Mouse (Mus musculus) ES-E14 (cell line): Measurements from ENCODE around the gene Arl13a. TPM values are rescaled to one million over a fixed set of nuclear protein-coding genes. Genes with fewer than 3 reads are reported as not detected.
"Not testable (repeated sequence)": the region's sequence is repeated elsewhere in the genome, so short reads cannot be mapped to it uniquely, and the experiment has no call there.

ENCODE experiments used
- DNase-seq: peaks from one replicate; pipeline ENCODE4 v3.0.0-alpha.2; 2013; ENCODE audit warnings: low read depth, low spot score
- H3K27ac ChIP-seq: 2 replicates; pipeline ENCODE4 v1.5.1; 2012; ENCODE audit warnings: low read depth, mild to moderate bottlenecking, low read length, moderate library complexity, mixed read lengths; ENCODE audit not compliant: poor library complexity, insufficient read depth, severe bottlenecking
- H3K36me3 ChIP-seq: 2 replicates; pipeline ENCODE4 v1.6.1; 2012; ENCODE audit warnings: mild to moderate bottlenecking, low read length, moderate library complexity, mixed read lengths; ENCODE audit not compliant: control insufficient read depth, poor library complexity, insufficient read depth, severe bottlenecking
- H3K4me1 ChIP-seq, 2 experiments: fragments of 150-350 bp in 1 of 2; sonication (generic) in 1 of 2; 2 replicates each; pipeline ENCODE4 v1.6.1; 2012; ENCODE audit warnings: low read length in 2 of 2, mild to moderate bottlenecking in 1 of 2, mixed read lengths in 1 of 2; ENCODE audit not compliant: control insufficient read depth in 2 of 2, insufficient read depth in 2 of 2, poor library complexity in 1 of 2
- H3K4me3 ChIP-seq, 2 experiments: fragments of 150-350 bp in 1 of 2; sonication (generic) in 1 of 2; 2 replicates each; pipeline ENCODE4 v1.5.1; 2012; ENCODE audit warnings: low read length in 2 of 2, low read depth in 1 of 2, mild to moderate bottlenecking in 1 of 2, mixed read lengths in 1 of 2; ENCODE audit not compliant: insufficient read depth in 1 of 2, poor library complexity in 1 of 2, severe bottlenecking in 1 of 2
- H3K9ac ChIP-seq: 2 replicates; pipeline ENCODE4 v1.6.1; 2012; ENCODE audit warnings: low read depth, mild to moderate bottlenecking, low read length, mixed read lengths; ENCODE audit not compliant: poor library complexity, insufficient read depth, severe bottlenecking
- H3K9me3 ChIP-seq: fragments of 150-350 bp; sonication (generic); 2 replicates; pipeline ENCODE4 v1.6.1; 2012; ENCODE audit warnings: low read depth, mild to moderate bottlenecking, low read length; ENCODE audit not compliant: control insufficient read depth, insufficient read depth
- CHD2 ChIP-seq: IDR thresholded peaks from 2 replicates; pipeline ENCODE4 v1.6.1; 2014; ENCODE audit warnings: mild to moderate bottlenecking, low read depth, low read length, inconsistent platforms
- HCFC1 ChIP-seq: IDR thresholded peaks from 2 replicates; pipeline ENCODE4 v1.6.1; 2012; ENCODE audit warnings: low read length, inconsistent platforms, borderline replicate concordance; ENCODE audit not compliant: insufficient read depth
- MAFK ChIP-seq: IDR thresholded peaks from 2 replicates; pipeline ENCODE4 v1.6.1; 2014; ENCODE audit warnings: mild to moderate bottlenecking, low read depth, low read length, inconsistent platforms; ENCODE audit not compliant: insufficient read depth
- ZC3H11A ChIP-seq: IDR thresholded peaks from 2 replicates; pipeline ENCODE4 v1.6.1; 2012; ENCODE audit warnings: low read depth, mild to moderate bottlenecking, inconsistent platforms, low read length, borderline replicate concordance
- ZNF384 ChIP-seq: IDR thresholded peaks from 2 replicates; pipeline ENCODE4 v1.6.1; 2012; ENCODE audit warnings: low read depth, low read length, inconsistent platforms
- in situ Hi-C, 2 experiments: fragments of 600-800 bp; cut with MboI; formaldehyde crosslinking; loops; one replicate each; pipeline ENCODE4 v1.15.1; 2025; ENCODE audit warnings: low sequenced_read_pairs in 2 of 2, inconsistent platforms in 1 of 2; ENCODE audit not compliant: unreplicated experiment in 2 of 2
- total RNA-seq: library from RNA; depleted of rRNA; stranded (reverse); fragments of 300-350 nt; gene quantifications from 2 replicates; pipeline ENCODE4 v1.2.3, GENCODE M21; 2012; rRNA removed

Gene Arl13a
- not detected in 2 replicates for total RNA-seq

DNA sequence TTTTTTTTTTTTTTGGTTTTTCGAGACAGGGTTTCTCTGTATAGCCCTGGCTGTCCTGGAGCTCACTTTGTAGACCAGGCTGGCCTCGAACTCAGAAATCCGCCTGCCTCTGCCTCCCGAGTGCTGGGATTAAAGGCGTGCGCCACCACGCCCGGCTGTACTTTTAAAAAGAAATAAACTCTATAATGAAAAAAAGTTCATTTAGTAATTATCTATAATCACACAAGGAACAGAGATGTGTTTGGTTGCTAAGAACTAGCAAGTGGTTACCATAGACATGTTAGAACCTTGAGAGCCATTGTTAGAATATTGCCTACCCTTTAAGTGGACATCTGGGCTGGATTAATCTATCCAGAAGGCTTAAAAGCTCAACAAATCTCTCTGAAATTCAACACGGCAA is at the start of gene Arl13a:
Arl13a (plus strand) TSS at position 301 of the 400 bp plus-strand sequence.
- H3K4me1 ChIP-seq, DNase-seq, H3K4me3 ChIP-seq, H3K9ac ChIP-seq, H3K27ac ChIP-seq, H3K9me3 ChIP-seq, in situ Hi-C loops, H3K36me3 ChIP-seq: not testable (repeated sequence)

DNA sequence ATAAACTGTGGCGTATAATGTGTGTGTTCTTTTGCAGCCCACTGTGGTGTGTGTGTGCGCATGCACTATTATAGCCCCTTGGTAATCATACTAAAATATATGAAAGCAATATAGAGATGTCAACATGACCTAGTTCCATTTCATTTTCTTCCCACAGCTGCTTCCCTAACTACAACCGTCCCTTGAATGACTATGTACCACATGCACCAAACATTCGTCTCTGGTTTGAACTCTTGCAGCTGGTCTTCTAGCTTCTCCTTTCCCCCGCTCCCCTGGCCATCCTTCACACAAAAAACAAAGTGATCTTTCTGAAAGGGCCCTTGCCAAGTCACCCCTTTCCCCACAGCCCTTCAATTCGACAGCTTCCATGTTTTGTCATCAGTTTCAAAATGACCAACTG is 47.3 kb upstream of the Arl13a start:
- in situ Hi-C loops = no loop called here
- no peak overlapping the region for H3K4me3 ChIP-seq
- TF ChIP-seq CHD2 (no peak), HCFC1 (no peak), ZC3H11A (no peak), ZNF384 (no peak), MAFK (no peak)
- no peaks in the 10 kb centered on the region for H3K9me3 ChIP-seq
- no peak overlapping the region for H3K9ac ChIP-seq
- no peaks in the 10 kb centered on the region for H3K4me1 ChIP-seq
- DNase-seq = no peak
- no peaks in the 10 kb centered on the region for H3K36me3 ChIP-seq
- no peak overlapping the region for H3K27ac ChIP-seq

- in situ Hi-C loops = no loop called here
- Histone ChIP-seq H3K36me3 (no peaks in the 10 kb centered on the region), H3K9ac (no peak overlapping the region), H3K4me1 (no peaks in the 10 kb centered on the region), H3K4me3 (no peak overlapping the region), H3K27ac (no peak overlapping the region), H3K9me3 (no peaks in the 10 kb centered on the region)
- DNase-seq = no peak
- no peak for TF ChIP-seq HCFC1
- TF ChIP-seq ZC3H11A = no peak
- TF ChIP-seq ZNF384 = no peak
- TF ChIP-seq CHD2 = no peak
Observed at GRCm38 (mm10) chrX:134141551-134141950, 45.8 kb upstream of the Arl13a start.

- H3K27ac ChIP-seq = no peak overlapping the region
- no peak overlapping the region for H3K4me3 ChIP-seq
- TF ChIP-seq MAFK (no peak), HCFC1 (no peak), ZNF384 (no peak), ZC3H11A (no peak)
- no peak for DNase-seq
- no peaks in the 10 kb centered on the region for H3K4me1 ChIP-seq
- H3K36me3 ChIP-seq = no peaks in the 10 kb centered on the region
- in situ Hi-C loops = no loop called here
- no peak overlapping the region for H3K9ac ChIP-seq
- H3K9me3 ChIP-seq = no peaks in the 10 kb centered on the region
Observed at GRCm38 (mm10) chrX:134141986-134142385, 45.3 kb upstream of the Arl13a start.

DNA sequence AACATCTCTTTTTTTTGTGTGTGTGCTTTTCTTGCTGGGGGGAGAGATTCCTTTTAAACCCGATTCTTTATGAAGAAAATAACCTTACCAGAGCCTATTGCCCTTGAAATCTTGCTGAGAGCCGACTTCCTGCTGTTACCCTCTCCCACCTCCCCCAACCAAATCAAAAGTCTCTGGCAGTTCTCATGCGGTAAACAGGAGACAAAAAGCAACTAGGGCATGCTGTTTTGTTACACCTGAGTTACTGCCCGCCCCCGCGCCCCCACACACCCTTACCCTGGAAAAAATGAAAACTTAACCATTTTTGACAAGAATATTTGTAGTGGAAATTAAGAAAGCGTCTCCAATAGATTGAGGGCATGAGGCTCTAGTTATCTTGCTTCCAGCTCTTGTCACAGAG is 29.1 kb upstream of the Arl13a start:
- H3K9me3 ChIP-seq = no peaks in the 10 kb centered on the region
- in situ Hi-C loops = no loop called here
- DNase-seq = no peak

More for the DNA sequence above, 29.1 kb upstream of the Arl13a start:
- no peak for TF ChIP-seq MAFK
- no peak for TF ChIP-seq ZC3H11A
- no peak for TF ChIP-seq ZNF384
- TF ChIP-seq HCFC1 = no peak
- TF ChIP-seq CHD2 = no peak
- Histone ChIP-seq H3K27ac (no peak overlapping the region), H3K4me3 (no peak overlapping the region), H3K9ac (no peak overlapping the region), H3K4me1 (0 out of 4 replicates have a peak, but pooled peaks cover 0 to 3% of the 10 kb centered on the region in 2 experiments), H3K36me3 (no peaks in the 10 kb centered on the region)
